Mouse (Mus musculus): ENCODE data around the gene Arhgef2. TPM values are rescaled to one million over a fixed set of nuclear protein-coding genes. Genes with fewer than 3 reads are reported as not detected.

The Arhgef2 gene
- total and polyA plus RNA-seq, 2 experiments from 2014 or later, result 66.7 to 78.8 TPM

- no peak for TF ChIP-seq CTCF (IDR thresholded peaks at IDR 0.05; ENCODE audit: low read depth)
- 95% methylated on average over 4 of the region's 4 CpGs for WGBS
- no peak overlapping the region for H3K4me3 ChIP-seq (ENCODE audit: low read depth, low read length)
- H3K36me3 ChIP-seq (ENCODE audit: insufficient read depth), result peaks cover 83% of the 10 kb centered on the region
- no peak for DNase-seq
- no peak overlapping the region for H3K9ac ChIP-seq
- no peak for ATAC-seq
- H3K27ac ChIP-seq (ENCODE audit: low read depth, low read length), result no peak overlapping the region
- no peaks in the 10 kb centered on the region for H3K4me1 ChIP-seq (ENCODE audit: insufficient read depth)
- H3K9me3 ChIP-seq (ENCODE audit: low read length), result no peaks in the 10 kb centered on the region
- H3K27me3 ChIP-seq (ENCODE audit: insufficient read depth, low read length), result no peaks in the 10 kb centered on the region
- no peak overlapping the region for H3K4me2 ChIP-seq (ENCODE audit: low read depth)
Measured at GRCm38 (mm10) chr3:88566536-88567061, 39.2 kb upstream of the Arhgef2 start.

GRCm38 (mm10) chr3:88567892-88568291 lies 37.9 kb upstream of the Arhgef2 start:
- Histone ChIP-seq H3K36me3 (ENCODE audit: insufficient read depth) (peaks cover 72% of the 10 kb centered on the region), H3K4me1 (ENCODE audit: insufficient read depth) (no peaks in the 10 kb centered on the region), H3K4me2 (ENCODE audit: low read depth) (no peak overlapping the region), H3K27ac (ENCODE audit: low read depth, low read length) (no peak overlapping the region), H3K9ac (no peak overlapping the region), H3K27me3 (ENCODE audit: insufficient read depth, low read length) (no peaks in the 10 kb centered on the region), H3K9me3 (ENCODE audit: low read length) (no peaks in the 10 kb centered on the region), H3K4me3 (ENCODE audit: low read depth, low read length) (no peak overlapping the region)
- no peak for TF ChIP-seq CTCF (IDR thresholded peaks at IDR 0.05; ENCODE audit: low read depth)
- no peak for DNase-seq
- WGBS, result 95% methylated on average over 6 of the region's 6 CpGs
- ATAC-seq, result no peak

- H3K9me3 ChIP-seq (ENCODE audit: low read length), result no peaks in the 10 kb centered on the region
- H3K27me3 ChIP-seq (ENCODE audit: insufficient read depth, low read length), result no peaks in the 10 kb centered on the region
- H3K27ac ChIP-seq (ENCODE audit: low read depth, low read length), result no peak overlapping the region
- no peak for TF ChIP-seq CTCF (IDR thresholded peaks at IDR 0.05; ENCODE audit: low read depth)
- H3K4me2 ChIP-seq (ENCODE audit: low read depth), result no peak overlapping the region
- DNase-seq, result no peak
- H3K4me1 ChIP-seq (ENCODE audit: insufficient read depth), result no peaks in the 10 kb centered on the region
- H3K36me3 ChIP-seq (ENCODE audit: insufficient read depth), result peaks cover 65% of the 10 kb centered on the region
- no peak for ATAC-seq
- no peak overlapping the region for H3K4me3 ChIP-seq (ENCODE audit: low read depth, low read length)
- H3K9ac ChIP-seq, result no peak overlapping the region
- WGBS, result 98% methylated on average over 2 of the region's 2 CpGs
Measured at GRCm38 (mm10) chr3:88568615-88569014, 37.2 kb upstream of the Arhgef2 start.

- H3K36me3 ChIP-seq (ENCODE audit: insufficient read depth), result peaks cover 60% of the 10 kb centered on the region
- no peak for DNase-seq
- H3K27me3 ChIP-seq (ENCODE audit: insufficient read depth, low read length), result no peaks in the 10 kb centered on the region
- H3K9me3 ChIP-seq (ENCODE audit: low read length), result no peaks in the 10 kb centered on the region
- no peak for TF ChIP-seq CTCF (IDR thresholded peaks at IDR 0.05; ENCODE audit: low read depth)
- H3K9ac ChIP-seq, result no peak overlapping the region
- H3K4me2 ChIP-seq (ENCODE audit: low read depth), result no peak overlapping the region
- WGBS, result 93% methylated on average over 2 of the region's 2 CpGs
- ATAC-seq, result no peak
- H3K4me1 ChIP-seq (ENCODE audit: insufficient read depth), result no peaks in the 10 kb centered on the region
- H3K4me3 ChIP-seq (ENCODE audit: low read depth, low read length), result no peak overlapping the region
- H3K27ac ChIP-seq (ENCODE audit: low read depth, low read length), result no peak overlapping the region
Measured at GRCm38 (mm10) chr3:88569093-88569492, 36.7 kb upstream of the Arhgef2 start.

- WGBS, result 96% methylated on average over 5 of the region's 5 CpGs
- peaks cover 54% of the 10 kb centered on the region for H3K36me3 ChIP-seq (ENCODE audit: insufficient read depth)
- ATAC-seq, result no peak
Measured at GRCm38 (mm10) chr3:88569694-88570093, 36.1 kb upstream of the Arhgef2 start.

GRCm38 (mm10) chr3:88570341-88570740 lies 35.4 kb upstream of the Arhgef2 start:
- Histone ChIP-seq H3K27me3 (ENCODE audit: insufficient read depth, low read length) (no peaks in the 10 kb centered on the region), H3K4me1 (ENCODE audit: insufficient read depth) (no peaks in the 10 kb centered on the region)
- no peak for TF ChIP-seq CTCF (IDR thresholded peaks at IDR 0.05; ENCODE audit: low read depth)

More at GRCm38 (mm10) chr3:88569694-88570093, 36.1 kb upstream of the Arhgef2 start:
- H3K9ac ChIP-seq, result no peak overlapping the region
- H3K9me3 ChIP-seq (ENCODE audit: low read length), result no peaks in the 10 kb centered on the region
- no peaks in the 10 kb centered on the region for H3K4me1 ChIP-seq (ENCODE audit: insufficient read depth)
- H3K4me2 ChIP-seq (ENCODE audit: low read depth), result no peak overlapping the region
- no peaks in the 10 kb centered on the region for H3K27me3 ChIP-seq (ENCODE audit: insufficient read depth, low read length)
- no peak for DNase-seq
- no peak overlapping the region for H3K4me3 ChIP-seq (ENCODE audit: low read depth, low read length)
- H3K27ac ChIP-seq (ENCODE audit: low read depth, low read length), result no peak overlapping the region
- no peak for TF ChIP-seq CTCF (IDR thresholded peaks at IDR 0.05; ENCODE audit: low read depth)

GRCm38 (mm10) chr3:88571856-88572255 lies 33.9 kb upstream of the Arhgef2 start:
- no peak overlapping the region for H3K9ac ChIP-seq
- H3K9me3 ChIP-seq (ENCODE audit: low read length), result no peaks in the 10 kb centered on the region
- H3K36me3 ChIP-seq (ENCODE audit: insufficient read depth), result peaks cover 33% of the 10 kb centered on the region
- ATAC-seq (no peak), DNase-seq (no peak)
- no peak overlapping the region for H3K27ac ChIP-seq (ENCODE audit: low read depth, low read length)
- TF ChIP-seq CTCF (IDR thresholded peaks at IDR 0.05; ENCODE audit: low read depth), result no peak
- H3K27me3 ChIP-seq (ENCODE audit: insufficient read depth, low read length), result no peaks in the 10 kb centered on the region
- no peak overlapping the region for H3K4me3 ChIP-seq (ENCODE audit: low read depth, low read length)
- H3K4me2 ChIP-seq (ENCODE audit: low read depth), result no peak overlapping the region
- WGBS, result 82% methylated on average over 1 of the region's 1 CpGs
- H3K4me1 ChIP-seq (ENCODE audit: insufficient read depth), result no peaks in the 10 kb centered on the region

More at GRCm38 (mm10) chr3:88570341-88570740, 35.4 kb upstream of the Arhgef2 start:
- Histone ChIP-seq H3K4me2 (ENCODE audit: low read depth) (no peak overlapping the region), H3K27ac (ENCODE audit: low read depth, low read length) (no peak overlapping the region), H3K9ac (no peak overlapping the region), H3K4me3 (ENCODE audit: low read depth, low read length) (no peak overlapping the region), H3K9me3 (ENCODE audit: low read length) (no peaks in the 10 kb centered on the region), H3K36me3 (ENCODE audit: insufficient read depth) (peaks cover 48% of the 10 kb centered on the region)
- DNase-seq (no peak), ATAC-seq (no peak)
- WGBS, result 95% methylated on average over 10 of the region's 10 CpGs

All from forebrain, postnatal 0 days (tissue).